33 mouse cellular contexts compared by ENCODE assay signal in genomic region chr13:62993543-62994477, GRCm38 (mm10). TPM values are rescaled to one million over a fixed set of nuclear protein-coding genes. Genes with fewer than 3 reads are reported as not detected.
A peak's percentile ranks its signal among the peaks of the same experiment; 100 is the strongest.
DNase-seq lines count a peak whose midpoint lies in the region; ATAC-seq and TF ChIP-seq lines count a peak whose summit lies in the region.
"Had no signal": no experiment of that assay in that cellular context is flagged by ENCODE, and none has a peak within 500 bp of the region (broad histone marks: within the 10 kb centered on the region; RNA-seq: fewer than 3 reads in every experiment).

No protein-coding gene starts in this region.

- TF ChIP-seq POLR2A in limb, embryonic 14.5 days (IDR thresholded peaks at IDR 0.05; ENCODE audit: borderline replicate concordance, extremely low read depth, insufficient read depth, insufficient read length): no peak

- no peak for ATAC-seq in heart, embryonic 13.5 days (ENCODE audit: extremely low read depth, insufficient number of reproducible peaks, low FRiP score, low TSS enrichment)
- peak; percentile 77 for ATAC-seq in intestine, embryonic 15.5 days
- ATAC-seq in limb, embryonic 14.5 days (ENCODE audit: low FRiP score, low read depth): peak; percentile 73; the same call in 1 of the 2 replicates
- ATAC-seq in forebrain, embryonic 15.5 days (replicated peaks): no peak
- ATAC-seq: forebrain, embryonic 14.5 days; inflammation-experienced regulatory T-cells, adult 6 months; midbrain, embryonic 15.5 days; Patski had no signal

- H3K36me3 ChIP-seq in heart, embryonic 13.5 days: no peaks in the 10 kb centered on the region
- no peaks in the 10 kb centered on the region for H3K36me3 ChIP-seq in intestine, embryonic 15.5 days
- H3K36me3 ChIP-seq in limb, embryonic 14.5 days (ENCODE audit: control insufficient read depth, insufficient read depth, low read length): no peaks in the 10 kb centered on the region
- H3K36me3 ChIP-seq in forebrain, embryonic 15.5 days: no peaks in the 10 kb centered on the region
- H3K36me3 ChIP-seq: G1E; heart, embryonic 15.5 days; liver, embryonic 15.5 days; lung, embryonic 15.5 days; midbrain, embryonic 15.5 days; neural tube, embryonic 12.5 days had no signal

- peaks cover 17% of the 10 kb centered on the region for H3K4me1 ChIP-seq in heart, embryonic 13.5 days
- H3K4me1 ChIP-seq in intestine, embryonic 15.5 days (replicated peaks): no peaks in the 10 kb centered on the region
- peaks cover 15% of the 10 kb centered on the region for H3K4me1 ChIP-seq in limb, embryonic 14.5 days (ENCODE audit: control insufficient read depth, insufficient read depth, low read length)
- H3K4me1 ChIP-seq in forebrain, embryonic 15.5 days: no peaks in the 10 kb centered on the region
- H3K4me1 ChIP-seq: embryonic facial prominence, embryonic 13.5 days; heart, embryonic 15.5 days; liver, embryonic 15.5 days; lung, embryonic 15.5 days; midbrain, embryonic 15.5 days; neural tube, embryonic 12.5 days had no signal

- no peak overlapping the region for H3K4me3 ChIP-seq in heart, embryonic 13.5 days
- no peak overlapping the region for H3K4me3 ChIP-seq in intestine, embryonic 15.5 days (replicated peaks)
- no peak overlapping the region for H3K4me3 ChIP-seq in limb, embryonic 14.5 days (replicated peaks; ENCODE audit: low read length)
- no peak overlapping the region for H3K4me3 ChIP-seq in forebrain, embryonic 15.5 days
- H3K4me3 ChIP-seq: embryonic facial prominence, embryonic 13.5 days; heart, adult 2 months; heart, embryonic 15.5 days; liver, embryonic 15.5 days; lung, embryonic 15.5 days; megakaryocyte, embryonic 14.5 days; midbrain, embryonic 15.5 days; neural tube, embryonic 12.5 days had no signal

- no peak for DNase-seq in heart, postnatal 25 days (ENCODE audit: low spot score)
- DNase-seq in limb, embryonic 14.5 days (ENCODE audit: low spot score): peak; percentile 32
- peak; percentile 23 for DNase-seq in yolk sac, embryonic 10.5 days (ENCODE audit: low spot score)
- DNase-seq in ovary, postnatal 14 days (ENCODE audit: low spot score): no peak
- DNase-seq: adrenal gland, postnatal 36 days; cerebellum, adult 11-12 months; cerebellum, postnatal 10 days; gastrocnemius, postnatal 25 days; heart, adult 2 months; heart, postnatal 4 days; kidney, postnatal 4 days; lung, postnatal 36 days; retina, postnatal 1 day; right cerebral cortex, postnatal 25 days; spleen, adult 18-20 months; thymus, adult 18-20 months; thymus, postnatal 36 days had no signal

- no peak overlapping the region for H3K4me2 ChIP-seq in heart, embryonic 13.5 days
- no peak overlapping the region for H3K4me2 ChIP-seq in intestine, embryonic 15.5 days (replicated peaks)
- no peak overlapping the region for H3K4me2 ChIP-seq in limb, embryonic 14.5 days (replicated peaks; ENCODE audit: low read depth, low read length, severe bottlenecking)
- H3K4me2 ChIP-seq in forebrain, embryonic 15.5 days (replicated peaks): no peak overlapping the region
- H3K4me2 ChIP-seq: embryonic facial prominence, embryonic 13.5 days; heart, embryonic 15.5 days; hindbrain, embryonic 14.5 days; liver, embryonic 15.5 days; lung, embryonic 15.5 days; midbrain, embryonic 15.5 days; neural tube, embryonic 12.5 days had no signal

- intact Hi-C loops in heart, postnatal 25 days (cut with DNase I): no loop called here

- H3K9ac ChIP-seq in heart, embryonic 13.5 days: no peak overlapping the region
- no peak overlapping the region for H3K9ac ChIP-seq in intestine, embryonic 15.5 days
- H3K9ac ChIP-seq in limb, embryonic 14.5 days (ENCODE audit: low read depth, low read length, severe bottlenecking): no peak overlapping the region
- H3K9ac ChIP-seq in forebrain, embryonic 15.5 days (replicated peaks): no peak overlapping the region
- H3K9ac ChIP-seq: embryonic facial prominence, embryonic 13.5 days; heart, embryonic 15.5 days; hindbrain, embryonic 14.5 days; liver, embryonic 15.5 days; lung, embryonic 15.5 days; midbrain, embryonic 15.5 days; neural tube, embryonic 12.5 days had no signal

- 0 out of 2 replicates have a peak overlapping the region, but pooled peaks have one; percentile 7 for H3K27ac ChIP-seq in heart, embryonic 13.5 days (replicated peaks)
- H3K27ac ChIP-seq in intestine, embryonic 15.5 days: no peak overlapping the region
- peak overlapping the region; percentile 65 for H3K27ac ChIP-seq in limb, embryonic 14.5 days (replicated peaks; ENCODE audit: low read depth, low read length)
- no peak overlapping the region for H3K27ac ChIP-seq in forebrain, embryonic 15.5 days (replicated peaks)
- H3K27ac ChIP-seq: heart, adult 2 months; heart, embryonic 15.5 days; hindbrain, embryonic 14.5 days; liver, embryonic 15.5 days; lung, embryonic 15.5 days; midbrain, embryonic 15.5 days; neural tube, embryonic 12.5 days had no signal

- no peaks in the 10 kb centered on the region for H3K27me3 ChIP-seq in heart, embryonic 13.5 days (replicated peaks)
- H3K27me3 ChIP-seq in intestine, embryonic 15.5 days (replicated peaks): no peaks in the 10 kb centered on the region
- no peaks in the 10 kb centered on the region for H3K27me3 ChIP-seq in limb, embryonic 14.5 days (ENCODE audit: control insufficient read depth, insufficient read depth, low read length)
- H3K27me3 ChIP-seq in forebrain, embryonic 15.5 days: no peaks in the 10 kb centered on the region
- H3K27me3 ChIP-seq: CH12.LX; embryonic facial prominence, embryonic 13.5 days; heart, embryonic 15.5 days; liver, embryonic 15.5 days; lung, embryonic 15.5 days; megakaryocyte, embryonic 14.5 days; midbrain, embryonic 15.5 days; neural tube, embryonic 12.5 days; Patski had no signal

- H3K9me3 ChIP-seq in heart, embryonic 13.5 days: no peaks in the 10 kb centered on the region
- H3K9me3 ChIP-seq in intestine, embryonic 15.5 days: no peaks in the 10 kb centered on the region
- no peaks in the 10 kb centered on the region for H3K9me3 ChIP-seq in limb, embryonic 14.5 days (ENCODE audit: control insufficient read depth, low read length)
- no peaks in the 10 kb centered on the region for H3K9me3 ChIP-seq in forebrain, embryonic 15.5 days
- H3K9me3 ChIP-seq: embryonic facial prominence, embryonic 13.5 days; G1E; heart, embryonic 15.5 days; liver, embryonic 15.5 days; lung, embryonic 15.5 days; midbrain, embryonic 15.5 days; neural tube, embryonic 12.5 days had no signal

- 72% methylated on average over 5 of the region's 5 CpGs for WGBS in heart, embryonic 13.5 days
- 70% methylated on average over 5 of the region's 5 CpGs for WGBS in intestine, embryonic 15.5 days
- WGBS in limb, embryonic 14.5 days: 31% methylated on average over 5 of the region's 5 CpGs
- 82% methylated on average over 5 of the region's 5 CpGs for WGBS in forebrain, embryonic 15.5 days

RNA-seq across cellular contexts. Expression of gene 2010111I01Rik, which starts 29.1 kb away (rescaled TPM):
- polyA plus RNA-seq in heart, embryonic 13.5 days (2015; fragmentation: Nextera tagmentation; extraction: Ambion mirVana): 54.5 and 57.7 TPM in 2 replicates
- 100 to 1,000 TPM; 109 to 112 TPM for total RNA-seq in heart, postnatal 25 days (2021)
- 93.5 and 96.3 TPM in 2 replicates for polyA plus RNA-seq in intestine, embryonic 15.5 days (2015; fragmentation: Nextera tagmentation; extraction: Ambion mirVana)
- 220 and 231 TPM in 2 replicates for polyA plus RNA-seq in limb, embryonic 14.5 days (2012; rRNA removed)
- polyA plus RNA-seq in limb, embryonic 14.5 days (2014; fragmentation: Nextera tagmentation; extraction: Ambion mirVana): 255 and 281 TPM in 2 replicates
- polyA plus RNA-seq in forebrain, embryonic 15.5 days (2015; fragmentation: Nextera tagmentation; extraction: Ambion mirVana): 25.5 and 30.9 TPM in 2 replicates

Comparison
In these comparisons a context has a peak if more than half of its experiments do, and no peak if none do; other contexts are left out.
1. ATAC-seq: peak in intestine, embryonic 15.5 days (single experiment) and limb, embryonic 14.5 days (single experiment); none in heart, embryonic 13.5 days (single experiment) and forebrain, embryonic 15.5 days (single experiment).
2. H3K27ac ChIP-seq: peak in heart, embryonic 13.5 days (single experiment) and limb, embryonic 14.5 days (single experiment); none in intestine, embryonic 15.5 days (single experiment) and forebrain, embryonic 15.5 days (single experiment).
3. DNase-seq: peak in limb, embryonic 14.5 days (single experiment) and yolk sac, embryonic 10.5 days (single experiment); none in heart, postnatal 25 days (single experiment) and ovary, postnatal 14 days (single experiment).